Mouse (Mus musculus) brain, adult 2 months (tissue): ENCODE data around the gene Naa50.

ENCODE experiments used
- DNase-seq: peaks from one replicate; pipeline ENCODE4 v3.0.0; 2011; ENCODE audit warnings: low read depth, low spot score

Gene Naa50

GRCm38 (mm10) chr16:44140186-44140787 is 657 bp downstream of the Naa50 start:
- peak; percentile 93 for DNase-seq

GRCm38 (mm10) chr16:44141483-44141882 is 1.9 kb downstream of the Naa50 start:
- DNase-seq, result peak; percentile 72

- no peak for DNase-seq
Measured at GRCm38 (mm10) chr16:44149002-44149767, 9.6 kb downstream of the Naa50 start.

GRCm38 (mm10) chr16:44154497-44155057 is 14.9 kb downstream of the Naa50 start:
- no peak for DNase-seq

- no peak for DNase-seq
Measured at GRCm38 (mm10) chr16:44159325-44159724, 19.7 kb downstream of the Naa50 start.

GRCm38 (mm10) chr16:44163831-44164230 is 24.2 kb downstream of the Naa50 start:
- no peak for DNase-seq

GRCm38 (mm10) chr16:44165182-44165581 is 25.6 kb downstream of the Naa50 start:
- no peak for DNase-seq

GRCm38 (mm10) chr16:44168990-44169389 is 29.4 kb downstream of the Naa50 start:
- DNase-seq, result no peak

- DNase-seq, result peak; percentile 99
Measured at GRCm38 (mm10) chr16:44172297-44173154, 32.9 kb downstream of the Naa50 start.

- peak; percentile 35 for DNase-seq
Measured at GRCm38 (mm10) chr16:44173155-44173941, 33.7 kb downstream of the Naa50 start, which contains the start of gene Usf3. Usf3 (plus strand) TSS chr16:44173246.

GRCm38 (mm10) chr16:44173966-44174530 is 34.4 kb downstream of the Naa50 start:
- no peak for DNase-seq

GRCm38 (mm10) chr16:44175001-44175400 is 35.4 kb downstream of the Naa50 start:
- no peak for DNase-seq

GRCm38 (mm10) chr16:44176511-44176910 is 36.9 kb downstream of the Naa50 start:
- DNase-seq, result no peak

GRCm38 (mm10) chr16:44178555-44178954 is 38.9 kb downstream of the Naa50 start:
- peak; percentile 24 for DNase-seq

GRCm38 (mm10) chr16:44182597-44182996 is 43.0 kb downstream of the Naa50 start:
- no peak for DNase-seq

- no peak for DNase-seq
Measured at GRCm38 (mm10) chr16:44184769-44185168, 45.1 kb downstream of the Naa50 start.

GRCm38 (mm10) chr16:44187172-44187571 is 47.5 kb downstream of the Naa50 start:
- DNase-seq, result no peak

- DNase-seq, result no peak
Measured at GRCm38 (mm10) chr16:44188766-44189165, 49.1 kb downstream of the Naa50 start.

- no peak for DNase-seq
Measured at GRCm38 (mm10) chr16:44190032-44190431, 50.4 kb downstream of the Naa50 start.

GRCm38 (mm10) chr16:44190968-44191367 is 51.3 kb downstream of the Naa50 start:
- DNase-seq, result peak; percentile 38
